Mouse (Mus musculus) limb, embryonic 14.5 days (tissue): Measurements from ENCODE around the gene St6gal1. TPM values are rescaled to one million over a fixed set of nuclear protein-coding genes. Genes with fewer than 3 reads are reported as not detected.

ENCODE experiments used
- ATAC-seq: fragments of 200-750 bp; cut with Nextera tagmentation; 2 replicates; pipeline ENCODE4 v1.8.0; 2017; ENCODE audit warnings: low read depth, moderate number of reproducible peaks, moderate TSS enrichment; ENCODE audit not compliant: low FRiP score
- DNase-seq: peaks from one replicate; pipeline ENCODE4 v3.0.0-alpha.2; 2015; ENCODE audit warnings: low spot score
- H3K27ac ChIP-seq: fragments of 300-500 bp; sonication (generic); replicated peaks from 2 replicates; pipeline ENCODE4 v1.5.1; 2014; ENCODE audit warnings: low read depth, mild to moderate bottlenecking, low read length, moderate library complexity, mixed read lengths
- H3K27me3 ChIP-seq: fragments of 300-500 bp; sonication (generic); 2 replicates; pipeline ENCODE4 v1.6.1; 2014; ENCODE audit warnings: low read length, mixed read lengths; ENCODE audit not compliant: control insufficient read depth, insufficient read depth
- H3K36me3 ChIP-seq: fragments of 300-500 bp; sonication (generic); 2 replicates; pipeline ENCODE4 v1.6.1; 2014; ENCODE audit warnings: mild to moderate bottlenecking, low read length, moderate library complexity, mixed read lengths; ENCODE audit not compliant: control insufficient read depth, insufficient read depth
- H3K4me1 ChIP-seq: fragments of 300-500 bp; sonication (generic); 2 replicates; pipeline ENCODE4 v1.6.1; 2014; ENCODE audit warnings: antibody characterized with exemption, low read length, mixed read lengths; ENCODE audit not compliant: control insufficient read depth, insufficient read depth
- H3K4me2 ChIP-seq: fragments of 300-500 bp; sonication (generic); replicated peaks from 2 replicates; pipeline ENCODE4 v1.6.1; 2014; ENCODE audit warnings: low read depth, mild to moderate bottlenecking, low read length, moderate library complexity; ENCODE audit not compliant: severe bottlenecking
- H3K4me3 ChIP-seq: fragments of 300-500 bp; sonication (generic); replicated peaks from 2 replicates; pipeline ENCODE4 v1.5.1; 2014; ENCODE audit warnings: low read length
- H3K9ac ChIP-seq: fragments of 300-500 bp; sonication (generic); 2 replicates; pipeline ENCODE4 v1.6.1; 2014; ENCODE audit warnings: mild to moderate bottlenecking, low read depth, low read length, moderate library complexity; ENCODE audit not compliant: severe bottlenecking
- H3K9me3 ChIP-seq: fragments of 300-500 bp; sonication (generic); 2 replicates; pipeline ENCODE4 v1.6.1; 2016; ENCODE audit warnings: low read length; ENCODE audit not compliant: control insufficient read depth
- POLR2A ChIP-seq: fragments of 200-500 bp; IDR thresholded peaks from 2 replicates; pipeline ENCODE4 v1.8.0; 2012; ENCODE audit warnings: inconsistent platforms, mild to moderate bottlenecking, moderate library complexity, borderline replicate concordance; ENCODE audit not compliant: insufficient read depth, insufficient read length; ENCODE audit errors: extremely low read depth
- WGBS: fragments of 180-500 bp; shearing (Covaris S2); extraction: QIAGEN DNeasy Blood & Tissue Kit; methylation state at CpG from one replicate; pipeline ENCODE4 v1.1.7; 2014; 5-methylcytosine and 5-hydroxymethylcytosine counted together
- polyA plus RNA-seq, 2 experiments: library from polyadenylated mRNA; depleted of rRNA in 1 of 2; stranded (reverse) in 1 of 2; unstranded in 1 of 2; fragments of >200 nt; fragmentation: Nextera tagmentation in 1 of 2; extraction: Ambion mirVana in 1 of 2; gene quantifications; 2 replicates each; pipeline versions ENCODE4 v1.2.1 to v1.2.3; 2012 to 2014

St6gal1 gene
- polyA plus RNA-seq, 2 experiments, result 13.3 to 16.8 TPM

DNA sequence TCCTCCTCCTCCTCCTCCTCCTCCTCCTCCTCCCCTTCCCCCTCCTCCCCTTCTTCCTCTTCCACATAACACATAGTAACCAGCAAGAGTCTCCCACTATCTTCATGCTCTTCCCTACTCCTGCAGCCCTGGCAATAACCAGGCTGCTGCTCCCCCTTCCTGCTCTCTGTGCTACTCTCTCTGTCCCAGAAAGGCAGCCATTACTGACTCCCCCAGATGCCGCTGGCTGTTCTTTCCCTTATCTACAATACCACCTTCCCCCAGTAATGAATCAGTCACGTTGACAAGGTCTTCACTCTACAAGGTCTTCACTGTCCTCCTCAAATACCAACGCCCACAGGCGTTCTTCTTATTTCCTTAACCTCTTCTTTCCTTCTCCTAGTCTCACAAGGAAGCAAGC lies 176.9 kb downstream of the St6gal1 start:
- no peak for TF ChIP-seq POLR2A
- H3K9me3 ChIP-seq, result no peaks in the 10 kb centered on the region
- H3K36me3 ChIP-seq, result no peaks in the 10 kb centered on the region
- no peak overlapping the region for H3K27ac ChIP-seq
- H3K4me1 ChIP-seq, result no peaks in the 10 kb centered on the region
- no peak for ATAC-seq
- WGBS, result 42% methylated on average over 4 of the region's 4 CpGs
- H3K9ac ChIP-seq, result no peak overlapping the region
- DNase-seq, result no peak
- no peak overlapping the region for H3K4me2 ChIP-seq
- H3K27me3 ChIP-seq, result no peaks in the 10 kb centered on the region
- no peak overlapping the region for H3K4me3 ChIP-seq

DNA sequence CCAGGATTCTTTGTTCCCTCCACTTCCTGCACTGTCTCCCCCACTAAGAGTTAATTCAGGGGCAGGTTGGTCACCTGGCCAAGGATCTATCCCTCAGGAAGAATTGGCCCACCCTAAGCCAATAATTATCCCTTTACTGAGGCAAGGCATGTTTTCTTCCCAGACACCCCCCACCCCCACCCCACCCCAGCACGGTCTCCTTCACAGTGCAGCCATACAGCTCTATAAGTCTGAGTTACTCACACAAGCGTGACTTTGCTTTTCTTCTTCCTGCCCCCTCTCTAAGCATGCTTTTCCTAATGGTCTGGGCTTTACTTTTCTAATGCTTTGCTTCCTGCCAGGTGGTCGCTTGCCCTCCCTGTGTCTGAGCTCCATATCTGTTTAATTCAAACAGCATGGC lies 177.4 kb downstream of the St6gal1 start:
- Histone ChIP-seq H3K36me3 (no peaks in the 10 kb centered on the region), H3K4me3 (no peak overlapping the region), H3K9ac (no peak overlapping the region), H3K27me3 (no peaks in the 10 kb centered on the region), H3K27ac (no peak overlapping the region), H3K9me3 (no peaks in the 10 kb centered on the region), H3K4me1 (no peaks in the 10 kb centered on the region), H3K4me2 (no peak overlapping the region)
- WGBS, result 24% methylated on average over 3 of the region's 3 CpGs
- DNase-seq, result no peak
- TF ChIP-seq POLR2A, result no peak
- ATAC-seq, result no peak

DNA sequence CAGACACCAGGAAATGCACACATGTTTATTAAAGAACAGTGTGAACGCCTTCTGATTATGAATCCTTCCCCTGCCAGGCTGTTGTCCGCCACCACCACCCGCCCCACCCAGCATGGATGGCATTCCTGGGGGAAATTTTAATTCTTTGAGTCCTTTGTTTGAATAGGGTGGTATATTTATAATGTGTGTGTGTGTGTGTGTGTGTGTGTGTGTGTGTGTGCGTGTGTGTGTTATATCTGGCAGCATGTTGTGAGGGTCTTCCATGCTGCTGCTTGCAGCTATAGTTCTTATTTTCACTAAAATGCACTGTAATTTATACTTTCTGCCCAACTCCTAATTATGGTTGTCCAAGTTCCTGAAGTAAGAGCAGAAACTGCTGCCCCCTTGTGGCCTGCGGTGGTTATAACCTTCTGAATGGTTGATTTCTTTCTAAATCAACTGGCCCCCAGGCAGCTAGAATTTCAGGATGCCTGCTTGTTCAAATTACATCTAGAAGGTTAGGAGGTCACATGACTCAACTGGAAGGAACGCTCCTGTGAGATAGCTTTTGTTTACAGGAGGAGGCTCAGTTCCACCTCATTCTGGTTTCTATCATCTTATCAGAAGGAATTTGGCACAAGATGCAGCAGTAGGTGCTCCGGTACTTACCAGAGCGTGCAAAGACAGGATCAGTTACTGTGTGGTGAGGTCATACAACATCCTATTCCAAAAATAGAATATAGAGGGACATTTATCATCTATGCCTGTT lies 178.6 kb downstream of the St6gal1 start:
- H3K4me3 ChIP-seq, result no peak overlapping the region
- H3K36me3 ChIP-seq, result no peaks in the 10 kb centered on the region
- no peak for TF ChIP-seq POLR2A
- no peak overlapping the region for H3K9ac ChIP-seq
- DNase-seq (peak; percentile 87), ATAC-seq (peak; percentile 41)
- H3K4me2 ChIP-seq, result no peak overlapping the region
- no peaks in the 10 kb centered on the region for H3K9me3 ChIP-seq
- H3K27ac ChIP-seq, result no peak overlapping the region
- H3K4me1 ChIP-seq, result no peaks in the 10 kb centered on the region
- H3K27me3 ChIP-seq, result no peaks in the 10 kb centered on the region
- WGBS, result 43% methylated on average over 8 of the region's 8 CpGs

Other genes with a start within 250 kb of the St6gal1 start
- 0.28 and 0.35 TPM in 2 replicates for gene Kng2, start 195.3 kb upstream of the St6gal1 start, polyA plus RNA-seq (2012; rRNA removed)
- not detected in 2 replicates for gene Kng2, start 195.3 kb upstream of the St6gal1 start, polyA plus RNA-seq (2014; fragmentation: Nextera tagmentation; extraction: Ambion mirVana)
- gene Kng1, start 166.9 kb upstream of the St6gal1 start, polyA plus RNA-seq (2012; rRNA removed), result 0.23 and 0.60 TPM in 2 replicates
- gene Kng1, start 166.9 kb upstream of the St6gal1 start, polyA plus RNA-seq (2014; fragmentation: Nextera tagmentation; extraction: Ambion mirVana), result 0.14 TPM in 1 of 2 replicates, not detected in the other
- 640 and 683 TPM in 2 replicates for gene Eif4a2, start 117.3 kb upstream of the St6gal1 start, polyA plus RNA-seq (2012; rRNA removed)
- 260 and 283 TPM in 2 replicates for gene Eif4a2, start 117.3 kb upstream of the St6gal1 start, polyA plus RNA-seq (2014; fragmentation: Nextera tagmentation; extraction: Ambion mirVana)
- gene Rfc4, start 97.0 kb upstream of the St6gal1 start, polyA plus RNA-seq (2012; rRNA removed), result 9.0 and 12.1 TPM in 2 replicates
- gene Rfc4, start 97.0 kb upstream of the St6gal1 start, polyA plus RNA-seq (2014; fragmentation: Nextera tagmentation; extraction: Ambion mirVana), result 90.1 and 91.4 TPM in 2 replicates
- gene Adipoq, start 78.2 kb upstream of the St6gal1 start, polyA plus RNA-seq (2012; rRNA removed), result 0.29 and 0.38 TPM in 2 replicates
- 0.26 TPM in 1 of 2 replicates, not detected in the other for gene Adipoq, start 78.2 kb upstream of the St6gal1 start, polyA plus RNA-seq (2014; fragmentation: Nextera tagmentation; extraction: Ambion mirVana)
- gene Rtp1, start 204.4 kb downstream of the St6gal1 start, polyA plus RNA-seq (2012; rRNA removed), result 0.08 TPM in 1 of 2 replicates, not detected in the other
- gene Rtp1, start 204.4 kb downstream of the St6gal1 start, polyA plus RNA-seq (2014; fragmentation: Nextera tagmentation; extraction: Ambion mirVana), result not detected in 2 replicates